Mouse (Mus musculus) kidney, postnatal 25 days (tissue): ENCODE measurements around the gene Ush1c.
A peak's percentile ranks its signal among the peaks of the same experiment; 100 is the strongest.
"Not testable (repeated sequence)": the region's sequence is repeated elsewhere in the genome, so short reads cannot be mapped to it uniquely, and the experiment has no call there.

Experiments used
- DNase-seq, 2 experiments: peaks; one replicate each; pipeline ENCODE4 v3.0.0; 2021; ENCODE audit warnings: mixed read lengths in 2 of 2

Gene Ush1c

DNA sequence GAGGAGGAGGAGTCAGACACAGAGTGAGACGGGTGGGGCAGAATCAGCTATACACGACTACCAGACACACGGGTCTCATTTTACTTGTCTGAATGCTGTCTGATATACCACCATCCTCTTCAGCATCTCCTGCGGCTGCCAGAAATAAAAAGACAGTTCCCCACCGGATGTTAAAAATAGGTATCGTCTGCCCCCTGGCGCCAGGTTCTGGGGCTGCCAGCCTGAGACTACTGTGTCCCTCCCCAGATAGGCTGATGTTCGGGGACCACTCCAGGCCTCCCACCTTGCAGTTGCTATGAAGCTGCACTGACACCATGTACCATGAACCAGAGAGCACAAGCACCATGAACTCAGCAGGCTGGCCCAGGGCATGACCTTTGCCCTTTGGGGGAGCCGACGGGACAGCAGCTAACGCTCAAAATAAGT is 34.2 kb downstream of the Ush1c start:
- peak in 1 of 2 experiments; percentile 21 for DNase-seq

GRCm38 (mm10) chr7:46201649-46202048 is 36.7 kb downstream of the Ush1c start:
- DNase-seq: no peak

DNA sequence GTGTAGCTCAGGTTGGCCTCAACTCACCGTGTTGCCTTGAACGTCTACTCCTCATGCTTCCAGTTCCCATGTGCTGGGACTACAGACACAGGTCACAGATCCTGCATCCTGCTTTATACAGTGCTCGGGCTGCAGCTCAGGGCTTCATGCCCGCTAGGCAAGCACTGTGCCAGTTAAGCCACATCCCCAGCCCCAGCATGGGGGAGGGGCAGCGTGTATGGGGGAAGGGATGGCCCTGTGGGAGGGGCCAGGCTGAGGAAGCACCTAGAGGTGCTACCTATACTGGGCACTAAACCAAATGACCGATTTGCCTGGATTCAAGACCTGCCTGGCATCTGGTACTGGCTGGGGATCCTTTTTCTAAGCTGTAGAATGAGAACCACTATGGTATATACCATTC is 38.3 kb downstream of the Ush1c start:
- no peak for DNase-seq

GRCm38 (mm10) chr7:46195356-46195755 is 42.9 kb downstream of the Ush1c start:
- no peak for DNase-seq

DNA sequence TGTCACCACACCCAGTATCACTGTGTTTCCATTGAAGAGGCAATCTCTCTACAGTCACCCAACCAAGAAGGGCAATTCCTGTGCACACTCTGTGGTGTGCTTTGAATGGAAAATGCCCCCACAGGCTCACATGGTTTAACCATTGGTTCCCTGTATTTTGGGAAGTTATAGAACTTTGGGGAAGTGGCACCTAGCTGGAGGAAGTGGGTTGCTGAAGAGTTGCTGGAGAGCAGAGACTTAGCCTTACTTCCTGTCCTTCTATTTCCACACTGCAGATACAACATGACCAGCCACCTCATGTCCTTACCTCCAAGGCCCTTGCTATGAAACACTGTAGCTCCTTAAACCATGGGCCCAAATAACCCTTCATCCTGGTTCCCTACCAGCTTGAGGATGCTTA is 54.1 kb downstream of the Ush1c start:
- DNase-seq: no peak

- peak; percentile 46 to 62 for DNase-seq
Measured at GRCm38 (mm10) chr7:46181590-46181989, 56.7 kb downstream of the Ush1c start.

DNA sequence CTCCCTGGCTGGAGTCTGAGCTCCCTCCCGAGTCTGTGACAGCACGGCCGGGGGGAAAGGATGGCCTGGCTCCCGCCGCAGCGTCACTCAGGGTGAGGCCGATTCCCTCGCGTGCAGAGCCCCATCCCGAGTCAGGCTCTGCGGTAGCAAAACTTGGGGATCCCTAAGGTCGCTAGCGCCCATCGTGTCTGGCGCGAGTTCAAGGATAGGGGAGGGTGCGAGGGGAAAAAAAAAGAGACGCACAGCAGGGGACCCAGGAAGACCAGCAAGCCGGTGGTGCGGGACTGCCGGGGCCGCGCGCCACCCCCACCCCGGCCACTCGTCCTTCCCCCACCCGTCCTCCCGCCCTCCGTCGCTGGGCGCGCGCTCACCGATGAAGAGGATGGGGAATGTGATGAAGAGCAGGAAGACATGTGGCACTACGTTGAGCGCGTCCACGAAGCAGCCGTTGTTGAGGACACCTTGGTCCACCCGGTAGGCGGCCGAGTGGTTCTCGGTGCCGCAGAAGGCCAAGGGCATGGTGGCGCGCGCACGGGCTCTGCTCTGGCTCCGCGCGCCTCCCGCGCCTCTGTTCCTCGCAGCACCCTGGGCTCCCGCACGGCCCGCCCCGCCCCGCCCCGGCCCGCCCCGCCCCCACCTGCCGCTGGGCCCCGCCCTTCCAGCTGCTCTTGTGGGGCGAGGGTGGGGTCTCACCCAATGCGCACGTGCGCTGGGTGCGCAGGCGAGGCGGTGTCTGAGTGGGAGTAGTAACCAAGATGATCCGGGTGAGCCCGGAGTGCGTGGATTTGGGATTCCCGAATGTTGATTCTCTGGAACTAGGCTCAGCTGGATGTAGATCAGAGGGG is 58.6 kb downstream of the Ush1c start, which contains the start of gene Abcc8:
TSS of gene Abcc8 (minus strand) at position 603 of the 845 bp plus-strand sequence.
- no peak for DNase-seq

GRCm38 (mm10) chr7:46168980-46169379 is 69.3 kb downstream of the Ush1c start:
- not testable (repeated sequence) for DNase-seq

DNA sequence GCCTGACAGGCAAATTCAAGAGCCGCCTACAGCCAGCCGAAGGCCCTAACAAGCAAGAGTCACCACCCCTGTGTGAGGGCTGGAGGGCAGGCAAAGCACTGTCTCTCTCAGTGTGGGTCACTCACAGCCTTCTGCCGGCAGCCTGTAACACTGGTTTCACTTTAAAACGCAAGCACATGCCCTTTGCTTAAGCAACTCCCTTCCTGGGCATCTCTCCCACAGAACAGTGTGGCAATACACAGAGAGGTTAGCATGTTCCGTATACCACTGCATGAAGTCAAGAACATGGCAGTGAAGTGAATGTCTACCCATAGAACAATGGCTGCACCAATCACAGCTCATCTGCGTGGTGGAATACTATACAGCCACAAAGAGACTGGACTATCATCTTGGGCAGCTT is 69.9 kb downstream of the Ush1c start:
- DNase-seq: no peak

- no peak for DNase-seq
Measured at GRCm38 (mm10) chr7:46167901-46168300, 70.4 kb downstream of the Ush1c start.

DNA sequence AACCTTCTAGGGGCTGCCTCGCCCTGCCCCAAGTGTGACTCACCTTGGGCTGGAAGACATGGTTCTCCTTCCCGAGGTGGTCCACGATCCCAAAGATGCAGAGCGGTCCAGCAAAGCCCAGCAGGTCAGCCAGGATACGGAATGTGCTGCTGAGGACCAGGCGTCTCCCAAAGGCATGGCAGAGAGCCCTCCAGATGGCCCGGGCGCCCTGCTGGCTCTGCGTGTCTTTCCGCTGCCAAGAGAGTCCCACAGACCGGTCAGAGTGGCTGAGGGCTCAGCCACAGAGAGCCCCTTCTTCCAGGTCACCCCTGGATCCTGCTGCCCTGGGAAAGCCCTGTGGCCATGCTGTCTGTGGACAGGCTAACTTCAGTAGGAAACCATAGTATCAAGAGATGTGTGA is 72.4 kb downstream of the Ush1c start:
- DNase-seq: no peak

DNA sequence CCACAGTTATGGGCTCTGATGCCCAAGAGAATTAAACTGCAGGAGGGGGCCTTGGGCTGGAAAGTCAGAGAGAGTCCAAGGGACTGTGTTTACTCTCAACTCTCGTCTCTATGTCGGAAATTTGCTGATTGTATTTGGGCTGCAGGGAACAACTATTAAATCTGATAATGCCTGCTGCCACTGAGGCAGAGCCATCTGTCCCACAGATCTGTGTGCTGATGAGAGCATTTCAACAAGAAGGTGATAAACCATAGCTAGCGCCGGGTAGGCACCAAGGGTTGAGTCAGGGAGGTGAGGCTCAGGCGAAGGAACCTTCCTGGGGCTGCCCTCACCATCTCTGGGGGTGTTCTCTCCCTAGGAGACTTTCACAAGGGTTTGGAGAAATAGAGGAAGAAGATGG is 75.6 kb downstream of the Ush1c start:
- DNase-seq: no peak

GRCm38 (mm10) chr7:46162132-46162727 is 76.1 kb downstream of the Ush1c start:
- no peak for DNase-seq

DNA sequence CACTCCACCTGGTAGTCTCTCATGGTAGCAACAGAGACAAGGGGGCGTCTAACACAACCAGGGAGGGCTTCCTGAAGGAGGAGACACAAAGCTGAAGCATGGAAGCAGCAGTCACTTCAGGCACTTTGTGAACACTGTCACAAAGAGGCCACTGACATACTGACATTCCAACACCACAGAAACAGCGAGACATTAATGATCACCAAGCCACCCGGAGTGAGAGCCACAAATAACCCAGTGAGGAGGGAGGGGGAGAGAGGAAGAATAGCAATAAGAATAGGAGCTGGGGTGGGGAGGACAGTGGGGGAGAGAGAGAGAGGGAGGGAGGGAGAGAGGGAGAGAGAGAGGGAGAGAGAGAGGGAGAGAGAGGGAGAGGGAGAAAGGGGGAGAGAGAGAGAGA is 76.7 kb downstream of the Ush1c start:
- DNase-seq: no peak

DNA sequence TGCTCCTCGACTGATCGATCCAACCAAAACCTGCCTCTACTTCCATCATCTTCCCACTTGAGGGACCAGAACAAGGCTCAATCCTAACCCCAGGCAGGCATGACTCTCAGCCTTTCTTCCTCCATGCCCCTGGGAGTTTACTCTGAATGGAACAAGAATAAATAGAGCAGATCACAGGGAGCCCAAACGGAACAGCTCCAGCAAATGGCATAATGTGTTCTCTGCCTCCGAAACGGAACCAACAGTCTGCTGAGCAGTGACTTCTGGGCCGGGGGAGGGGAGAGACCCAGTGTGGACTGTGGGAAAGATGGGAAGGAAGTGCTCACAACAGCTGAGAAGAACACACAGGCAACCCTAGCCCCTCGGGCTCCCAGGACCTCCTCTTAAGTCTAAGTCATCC is 80.6 kb downstream of the Ush1c start:
- DNase-seq: no peak

DNA sequence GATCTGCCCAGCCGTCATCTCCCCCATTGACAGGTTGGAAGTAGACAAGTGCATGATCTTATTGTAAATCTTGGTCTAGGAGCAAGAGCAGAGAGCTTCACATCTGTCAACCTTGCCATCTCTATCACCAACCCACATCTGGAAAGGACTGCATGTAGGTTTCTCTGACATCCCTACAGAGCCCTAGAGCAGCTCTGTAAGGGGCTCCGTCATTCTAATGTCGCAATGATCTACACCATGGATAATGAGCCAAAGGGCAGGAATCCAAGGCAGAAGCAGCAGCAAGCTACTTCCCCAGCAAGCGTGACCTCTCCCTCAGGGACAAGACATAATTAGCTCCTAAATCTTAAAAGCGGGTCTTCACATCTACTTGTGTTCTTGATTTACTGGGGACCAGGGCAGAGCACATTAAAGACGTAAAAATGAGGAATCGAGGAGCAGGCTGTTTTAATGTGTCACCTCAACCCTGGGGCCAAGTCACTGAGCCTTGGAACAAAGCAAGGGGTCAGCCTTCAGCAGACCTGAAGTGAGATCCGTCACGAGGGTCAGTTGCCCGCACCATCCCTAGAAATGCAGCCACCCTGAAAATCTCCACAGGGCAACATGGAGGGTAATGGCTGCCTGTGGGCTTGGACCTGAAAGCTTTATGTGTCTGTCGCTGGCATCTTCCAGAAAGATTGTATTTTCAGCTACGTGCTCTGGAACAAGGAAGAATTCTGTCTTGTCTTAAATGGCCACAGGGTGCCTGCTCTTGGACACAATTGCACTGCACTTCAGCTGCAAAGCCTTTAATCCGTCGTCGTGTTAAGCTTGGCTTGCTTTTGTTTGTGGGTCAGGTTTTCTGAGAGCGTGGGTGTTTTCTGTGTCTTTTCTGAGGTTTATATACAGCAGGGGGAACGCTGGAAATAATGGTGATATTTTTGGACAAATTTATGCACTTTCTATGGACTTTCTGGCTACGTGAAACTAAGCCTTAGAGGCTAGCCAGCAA is 83.5 kb downstream of the Ush1c start:
- no peak for DNase-seq

DNA sequence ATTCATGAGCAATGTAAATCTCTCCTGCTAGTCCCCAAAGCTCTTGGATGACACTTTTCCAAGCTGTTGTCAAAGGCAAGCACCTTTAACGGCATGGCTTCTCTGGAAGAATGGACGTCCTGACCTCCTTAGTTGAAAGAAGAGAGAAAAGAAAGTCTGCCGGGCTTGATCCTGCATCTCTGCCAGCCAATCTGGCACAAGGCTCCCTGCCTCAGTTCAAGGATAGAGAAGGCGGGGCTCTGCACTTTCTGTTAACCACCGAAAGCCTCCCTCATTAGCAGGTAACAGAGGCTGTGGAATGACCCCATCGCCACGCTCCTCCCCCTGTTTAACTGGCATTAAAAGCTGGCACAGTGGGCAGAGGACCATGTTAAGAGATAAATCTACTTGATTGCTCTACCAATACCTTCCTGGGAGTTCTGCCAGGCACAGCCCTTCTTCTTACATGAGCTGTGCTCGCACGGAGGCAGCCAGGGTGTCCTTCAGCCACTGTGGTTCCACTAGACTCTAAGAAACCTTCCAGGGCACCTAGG is 85.4 kb downstream of the Ush1c start:
- no peak for DNase-seq

DNA sequence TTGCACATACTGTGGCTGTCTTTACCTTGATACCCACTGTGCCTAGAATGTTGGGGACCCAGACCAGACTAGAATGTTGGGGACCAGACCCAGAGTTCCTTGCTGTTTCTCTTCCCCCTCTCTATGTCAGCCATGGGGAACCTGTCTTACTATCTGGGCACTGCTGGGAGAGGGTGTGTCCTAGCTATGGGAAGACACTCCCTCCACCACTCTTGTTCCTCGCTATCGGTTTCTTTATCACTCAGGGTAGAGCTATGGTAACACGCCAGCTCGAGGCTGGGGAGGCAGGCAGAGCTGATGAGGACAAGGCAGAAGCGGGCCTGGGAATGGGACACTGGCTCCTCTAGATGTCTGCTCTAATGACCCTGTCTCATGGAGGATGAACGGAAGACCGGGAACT is 90.9 kb downstream of the Ush1c start:
- DNase-seq: no peak

DNA sequence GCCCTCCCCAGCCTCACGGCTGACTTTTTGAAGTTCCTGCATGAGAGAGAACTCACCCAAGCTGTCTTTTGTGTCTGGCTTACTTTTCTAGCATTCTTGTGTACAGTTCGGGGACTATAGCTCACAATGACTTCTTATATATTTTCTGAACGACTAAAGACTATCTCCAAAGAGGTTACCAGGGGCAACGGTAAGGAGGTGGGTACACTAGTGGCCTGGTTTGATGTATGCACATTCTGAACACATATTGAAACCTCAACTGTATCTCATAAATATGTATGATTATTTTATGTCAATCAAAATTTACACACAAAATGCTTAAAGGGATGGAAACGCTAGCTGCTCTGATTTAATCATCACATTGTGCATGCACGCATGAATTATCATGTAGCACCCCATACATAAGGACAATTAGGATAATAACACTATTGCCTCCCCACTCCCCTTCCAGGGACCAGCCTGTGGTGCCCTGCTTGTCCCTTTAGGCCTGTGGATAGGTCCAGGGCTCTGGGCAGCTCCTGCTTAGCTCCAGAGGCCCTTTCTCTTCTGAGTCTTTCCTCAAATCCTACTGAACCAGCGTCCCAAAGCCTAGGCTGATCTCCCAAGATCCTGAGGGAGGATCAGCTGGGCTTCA is 91.5 kb downstream of the Ush1c start:
- DNase-seq: no peak
